Mouse (Mus musculus): ENCODE results near the gene Apoa2. TPM values are rescaled to one million over a fixed set of nuclear protein-coding genes. Genes with fewer than 3 reads are reported as not detected.

Gene Apoa2
- polyA plus RNA-seq, 1 experiment = 1.8 TPM

DNA sequence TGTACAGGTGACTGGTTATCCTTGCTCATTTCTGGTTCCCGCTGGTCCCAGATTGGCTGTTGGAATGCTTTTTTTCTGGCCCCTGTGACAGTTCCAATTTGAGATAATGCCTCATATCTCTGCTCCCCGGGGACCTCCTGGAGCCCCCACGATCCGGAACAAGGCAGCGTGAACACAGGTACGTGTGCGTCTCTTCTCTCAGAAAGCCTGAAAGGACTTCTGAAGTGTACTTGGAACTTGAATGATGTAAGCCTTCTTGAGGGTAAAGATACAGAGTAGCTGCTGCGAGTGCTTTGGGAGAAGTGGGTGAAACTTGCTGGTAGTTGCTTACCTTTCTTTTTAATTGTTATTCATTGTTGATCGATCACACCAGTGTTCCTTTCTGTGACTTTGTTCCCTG lies 46.3 kb downstream of the Apoa2 start:
- 70% methylated on average over 9 of the region's 9 CpGs for WGBS
- Histone ChIP-seq H3K27ac (ENCODE audit: control insufficient read depth, insufficient read depth, low read length) (no peak overlapping the region), H3K36me3 (ENCODE audit: control insufficient read depth, insufficient read depth, low read length) (peaks cover 25% of the 10 kb centered on the region), H3K4me1 (replicated peaks; ENCODE audit: control insufficient read depth, insufficient read depth, low read length) (peaks cover 13% of the 10 kb centered on the region), H3K27me3 (ENCODE audit: control insufficient read depth, insufficient read depth, low read length) (no peaks in the 10 kb centered on the region), H3K4me3 (ENCODE audit: control insufficient read depth, insufficient read depth, low read length) (no peak overlapping the region)
- TF ChIP-seq CTCF (IDR thresholded peaks at IDR 0.05; ENCODE audit: borderline replicate concordance, control insufficient read depth, extremely low read depth, insufficient read depth, low read length, poor library complexity) (no peak), POLR2A (IDR thresholded peaks at IDR 0.05; ENCODE audit: control insufficient read depth, extremely low read depth, insufficient read depth, low read length, poor library complexity) (no peak)
- no peak for DNase-seq

DNA sequence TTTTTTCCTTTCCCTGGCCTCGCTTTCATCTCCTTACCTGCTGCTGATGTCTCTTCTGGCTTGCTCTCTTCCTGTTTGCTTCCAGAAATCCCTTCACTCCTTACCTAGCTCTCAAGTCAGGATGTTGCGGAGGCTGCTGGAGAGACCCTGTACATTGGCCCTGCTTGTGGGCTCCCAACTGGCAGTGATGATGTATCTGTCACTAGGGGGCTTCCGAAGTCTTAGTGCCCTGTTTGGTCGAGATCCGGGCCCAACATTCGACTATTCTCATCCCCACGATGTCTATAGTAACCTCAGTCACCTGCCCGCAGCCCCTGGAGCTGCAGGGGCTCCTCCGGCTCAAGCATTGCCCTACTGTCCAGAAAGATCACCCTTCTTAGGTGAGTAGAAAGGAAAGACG lies 46.8 kb downstream of the Apoa2 start:
- Histone ChIP-seq H3K4me1 (replicated peaks; ENCODE audit: control insufficient read depth, insufficient read depth, low read length) (peaks cover 13% of the 10 kb centered on the region), H3K27me3 (ENCODE audit: control insufficient read depth, insufficient read depth, low read length) (no peaks in the 10 kb centered on the region), H3K36me3 (ENCODE audit: control insufficient read depth, insufficient read depth, low read length) (peaks cover 29% of the 10 kb centered on the region), H3K4me3 (ENCODE audit: control insufficient read depth, insufficient read depth, low read length) (no peak overlapping the region), H3K27ac (ENCODE audit: control insufficient read depth, insufficient read depth, low read length) (no peak overlapping the region)
- 50% methylated on average over 10 of the region's 10 CpGs for WGBS
- DNase-seq = no peak
- TF ChIP-seq CTCF (IDR thresholded peaks at IDR 0.05; ENCODE audit: borderline replicate concordance, control insufficient read depth, extremely low read depth, insufficient read depth, low read length, poor library complexity) (no peak), POLR2A (IDR thresholded peaks at IDR 0.05; ENCODE audit: control insufficient read depth, extremely low read depth, insufficient read depth, low read length, poor library complexity) (no peak)

DNA sequence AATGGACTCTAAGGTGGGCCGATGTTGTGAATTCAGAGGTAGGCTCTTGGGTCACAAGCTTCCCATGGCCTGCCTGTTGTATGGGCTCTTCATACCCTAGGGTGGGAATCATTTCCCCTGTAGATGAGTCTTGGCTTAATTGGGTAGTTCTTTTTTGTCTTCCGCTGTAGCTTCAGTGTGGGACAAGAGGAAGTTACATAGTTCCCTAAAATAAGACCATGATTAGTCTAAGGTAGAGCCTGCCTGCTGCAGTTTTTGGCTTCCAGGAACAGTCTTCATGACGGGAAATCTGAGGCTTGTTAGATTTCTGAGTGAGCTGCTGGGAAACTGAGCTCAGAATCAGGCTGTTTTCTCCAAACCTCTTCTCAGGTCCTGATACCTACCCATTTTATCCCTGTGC lies 47.2 kb downstream of the Apoa2 start:
- Histone ChIP-seq H3K27me3 (ENCODE audit: control insufficient read depth, insufficient read depth, low read length) (no peaks in the 10 kb centered on the region), H3K27ac (ENCODE audit: control insufficient read depth, insufficient read depth, low read length) (no peak overlapping the region), H3K4me1 (replicated peaks; ENCODE audit: control insufficient read depth, insufficient read depth, low read length) (peaks cover 13% of the 10 kb centered on the region), H3K4me3 (ENCODE audit: control insufficient read depth, insufficient read depth, low read length) (no peak overlapping the region), H3K36me3 (ENCODE audit: control insufficient read depth, insufficient read depth, low read length) (peaks cover 33% of the 10 kb centered on the region)
- 59% methylated on average over 3 of the region's 3 CpGs for WGBS
- DNase-seq = no peak
- TF ChIP-seq POLR2A (IDR thresholded peaks at IDR 0.05; ENCODE audit: control insufficient read depth, extremely low read depth, insufficient read depth, low read length, poor library complexity) (no peak), CTCF (IDR thresholded peaks at IDR 0.05; ENCODE audit: borderline replicate concordance, control insufficient read depth, extremely low read depth, insufficient read depth, low read length, poor library complexity) (no peak)

DNA sequence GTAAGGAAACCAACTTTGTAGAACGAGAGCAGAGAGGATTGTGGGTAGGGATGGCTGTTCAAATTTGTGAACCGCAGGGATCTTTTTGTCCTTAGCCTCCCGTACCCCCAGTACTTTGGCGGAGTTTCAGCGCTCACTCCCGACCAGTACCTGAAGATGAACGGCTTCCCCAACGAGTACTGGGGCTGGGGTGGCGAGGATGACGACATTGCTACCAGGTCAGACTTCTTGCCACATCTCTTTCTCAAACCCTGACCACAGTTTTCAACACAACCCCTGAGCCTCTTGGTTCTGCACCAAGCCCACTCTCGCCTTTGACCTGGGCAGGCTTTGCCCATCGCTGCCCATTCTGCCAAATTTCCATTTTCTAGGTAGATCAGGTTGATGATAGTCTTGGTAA lies 49.3 kb downstream of the Apoa2 start:
- Histone ChIP-seq H3K4me1 (replicated peaks; ENCODE audit: control insufficient read depth, insufficient read depth, low read length) (peaks cover 13% of the 10 kb centered on the region), H3K27me3 (ENCODE audit: control insufficient read depth, insufficient read depth, low read length) (no peaks in the 10 kb centered on the region), H3K27ac (ENCODE audit: control insufficient read depth, insufficient read depth, low read length) (no peak overlapping the region), H3K4me3 (ENCODE audit: control insufficient read depth, insufficient read depth, low read length) (no peak overlapping the region), H3K36me3 (ENCODE audit: control insufficient read depth, insufficient read depth, low read length) (peaks cover 39% of the 10 kb centered on the region)
- no peak for TF ChIP-seq POLR2A (IDR thresholded peaks at IDR 0.05; ENCODE audit: control insufficient read depth, extremely low read depth, insufficient read depth, low read length, poor library complexity)
- TF ChIP-seq CTCF (IDR thresholded peaks at IDR 0.05; ENCODE audit: borderline replicate concordance, control insufficient read depth, extremely low read depth, insufficient read depth, low read length, poor library complexity) = no peak
- DNase-seq = no peak
- 95% methylated on average over 12 of the region's 12 CpGs for WGBS

DNA sequence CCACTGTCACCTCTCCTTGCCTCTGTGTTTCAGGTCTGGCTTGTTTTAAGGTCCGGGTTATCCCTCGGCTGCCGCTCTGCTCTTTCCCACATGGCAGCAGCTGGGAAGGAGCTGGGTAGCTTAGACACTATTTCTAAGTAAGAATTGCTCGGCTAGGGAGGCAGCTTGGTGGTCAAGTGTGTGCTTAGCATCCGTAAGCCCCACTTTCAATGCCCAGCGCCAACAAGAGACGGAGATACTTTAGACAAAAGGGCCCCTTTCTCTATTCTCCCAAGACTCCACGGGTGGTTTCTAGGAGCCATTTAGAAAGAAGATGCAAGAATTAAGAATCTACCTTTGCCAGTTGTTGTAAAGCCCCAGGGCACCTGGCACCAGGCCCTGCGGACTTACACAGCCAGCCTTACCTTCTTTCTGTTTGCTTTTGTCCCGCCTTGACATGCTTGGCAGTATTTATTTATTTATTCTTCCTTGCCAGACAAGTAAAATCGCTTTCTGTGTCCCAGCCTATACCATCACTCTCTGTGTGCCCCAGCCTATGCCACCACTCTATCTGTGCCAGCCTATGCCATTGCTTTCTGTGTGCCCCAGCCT lies 50.4 kb downstream of the Apoa2 start:
- Histone ChIP-seq H3K36me3 (ENCODE audit: control insufficient read depth, insufficient read depth, low read length) (peaks cover 39% of the 10 kb centered on the region), H3K27ac (ENCODE audit: control insufficient read depth, insufficient read depth, low read length) (no peak overlapping the region), H3K4me1 (replicated peaks; ENCODE audit: control insufficient read depth, insufficient read depth, low read length) (peaks cover 19% of the 10 kb centered on the region), H3K27me3 (ENCODE audit: control insufficient read depth, insufficient read depth, low read length) (no peaks in the 10 kb centered on the region), H3K4me3 (ENCODE audit: control insufficient read depth, insufficient read depth, low read length) (no peak overlapping the region)
- no peak for DNase-seq
- TF ChIP-seq CTCF (IDR thresholded peaks at IDR 0.05; ENCODE audit: borderline replicate concordance, control insufficient read depth, extremely low read depth, insufficient read depth, low read length, poor library complexity) = no peak
- no peak for TF ChIP-seq POLR2A (IDR thresholded peaks at IDR 0.05; ENCODE audit: control insufficient read depth, extremely low read depth, insufficient read depth, low read length, poor library complexity)
- WGBS = 92% methylated on average over 11 of the region's 11 CpGs

Other genes with a start within 250 kb of the Apoa2 start
- gene Fcgr2b, start 248.5 kb upstream of the Apoa2 start, polyA plus RNA-seq (2012; rRNA removed) = 14.7 and 16.4 TPM in 2 replicates
- gene Fcgr4, start 206.1 kb upstream of the Apoa2 start, polyA plus RNA-seq (2012; rRNA removed) = 1.0 and 1.5 TPM in 2 replicates
- gene Fcgr3, start 160.1 kb upstream of the Apoa2 start, polyA plus RNA-seq (2012; rRNA removed) = 16.6 and 20.7 TPM in 2 replicates
- 2.7 and 2.8 TPM in 2 replicates for gene Cfap126, start 111.1 kb upstream of the Apoa2 start, polyA plus RNA-seq (2012; rRNA removed)
- gene Sdhc, start 74.5 kb upstream of the Apoa2 start, polyA plus RNA-seq (2012; rRNA removed) = 191 and 231 TPM in 2 replicates
- 1.1 and 7.4 TPM in 2 replicates for gene Mpz, start 74.3 kb upstream of the Apoa2 start, polyA plus RNA-seq (2012; rRNA removed)
- gene Pcp4l1, start 28.8 kb upstream of the Apoa2 start, polyA plus RNA-seq (2012; rRNA removed) = 4.7 and 7.3 TPM in 2 replicates
- gene Nr1i3, start 11.1 kb upstream of the Apoa2 start, polyA plus RNA-seq (2012; rRNA removed) = 0.08 and 0.43 TPM in 2 replicates
- gene Tomm40l, start 2.5 kb upstream of the Apoa2 start, polyA plus RNA-seq (2012; rRNA removed) = 34.7 and 34.9 TPM in 2 replicates
- 127 and 138 TPM in 2 replicates for gene Fcer1g, start 9.3 kb downstream of the Apoa2 start, polyA plus RNA-seq (2012; rRNA removed)
- gene Adamts4, start 25.4 kb downstream of the Apoa2 start, polyA plus RNA-seq (2012; rRNA removed) = 0.73 and 0.90 TPM in 2 replicates
- 131 and 154 TPM in 2 replicates for gene Ndufs2, start 26.3 kb downstream of the Apoa2 start, polyA plus RNA-seq (2012; rRNA removed)
- 97.0 and 98.9 TPM in 2 replicates for gene B4galt3, start 45.3 kb downstream of the Apoa2 start, polyA plus RNA-seq (2012; rRNA removed)
- gene Ppox, start 56.1 kb downstream of the Apoa2 start, polyA plus RNA-seq (2012; rRNA removed) = 71.5 and 78.5 TPM in 2 replicates
- gene Usp21, start 62.9 kb downstream of the Apoa2 start, polyA plus RNA-seq (2012; rRNA removed) = 77.0 and 79.1 TPM in 2 replicates
- gene Ufc1, start 70.0 kb downstream of the Apoa2 start, polyA plus RNA-seq (2012; rRNA removed) = 18.5 and 20.2 TPM in 2 replicates
- gene Dedd, start 104.1 kb downstream of the Apoa2 start, polyA plus RNA-seq (2012; rRNA removed) = 60.8 and 61.5 TPM in 2 replicates
- gene Nit1, start 120.6 kb downstream of the Apoa2 start, polyA plus RNA-seq (2012; rRNA removed) = 48.8 and 52.2 TPM in 2 replicates
- 15.8 and 16.6 TPM in 2 replicates for gene Pfdn2, start 120.6 kb downstream of the Apoa2 start, polyA plus RNA-seq (2012; rRNA removed)
- 0.39 and 0.69 TPM in 2 replicates for gene Klhdc9, start 135.7 kb downstream of the Apoa2 start, polyA plus RNA-seq (2012; rRNA removed)
- gene Nectin4, start 145.0 kb downstream of the Apoa2 start, polyA plus RNA-seq (2012; rRNA removed) = 2.7 and 3.5 TPM in 2 replicates
- 128 and 141 TPM in 2 replicates for gene Arhgap30, start 163.9 kb downstream of the Apoa2 start, polyA plus RNA-seq (2012; rRNA removed)
- gene Usf1, start 186.3 kb downstream of the Apoa2 start, polyA plus RNA-seq (2012; rRNA removed) = 177 and 184 TPM in 2 replicates
- 5.3 and 6.1 TPM in 2 replicates for gene Tstd1, start 193.8 kb downstream of the Apoa2 start, polyA plus RNA-seq (2012; rRNA removed)
- gene F11r, start 212.5 kb downstream of the Apoa2 start, polyA plus RNA-seq (2012; rRNA removed) = 17.7 and 18.6 TPM in 2 replicates

Data from thymus, adult 2 months (tissue).